Mouse (Mus musculus): ENCODE results near the gene Col20a1. TPM values are rescaled to one million over a fixed set of nuclear protein-coding genes. Genes with fewer than 3 reads are reported as not detected.
A peak's percentile ranks its signal among the peaks of the same experiment; 100 is the strongest.

Col20a1 gene
- polyA plus RNA-seq, 1 experiment from 2014 or later = 0.61 TPM

GRCm38 (mm10) chr2:181032407-181032806 is 46.1 kb downstream of the Col20a1 start:
- no peaks in the 10 kb centered on the region; the same call in 1 of the 2 replicates for H3K4me1 ChIP-seq (ENCODE audit: control insufficient read depth, insufficient read depth, low read length)
- ATAC-seq = no peak
- no peaks in the 10 kb centered on the region for H3K9me3 ChIP-seq (ENCODE audit: control insufficient read depth, low read length)
- H3K27ac ChIP-seq (ENCODE audit: low read length) = no peak overlapping the region
- WGBS = 39% methylated on average over 5 of the region's 5 CpGs
- H3K27me3 ChIP-seq (replicated peaks; ENCODE audit: control insufficient read depth, insufficient read depth, low read length) = peaks cover 11% of the 10 kb centered on the region
- no peak overlapping the region for H3K9ac ChIP-seq (ENCODE audit: low read depth, low read length)
- H3K36me3 ChIP-seq (ENCODE audit: control insufficient read depth, insufficient read depth, low read length) = no peaks in the 10 kb centered on the region
- no peak overlapping the region for H3K4me3 ChIP-seq (ENCODE audit: low read length)
- no peak overlapping the region for H3K4me2 ChIP-seq (ENCODE audit: low read depth, low read length)

- H3K9ac ChIP-seq (ENCODE audit: low read depth, low read length) = no peak overlapping the region
These were observed 47.0 kb downstream of the Col20a1 start for GRCm38 (mm10) chr2:181033310-181033709.

GRCm38 (mm10) chr2:181035186-181035585 is 48.9 kb downstream of the Col20a1 start:
- Histone ChIP-seq H3K4me3 (ENCODE audit: low read length) (no peak overlapping the region), H3K27me3 (replicated peaks; ENCODE audit: control insufficient read depth, insufficient read depth, low read length) (peaks cover 38% of the 10 kb centered on the region), H3K27ac (ENCODE audit: low read length) (no peak overlapping the region), H3K4me2 (ENCODE audit: low read depth, low read length) (no peak overlapping the region), H3K36me3 (ENCODE audit: control insufficient read depth, insufficient read depth, low read length) (no peaks in the 10 kb centered on the region), H3K9me3 (ENCODE audit: control insufficient read depth, low read length) (no peaks in the 10 kb centered on the region), H3K4me1 (ENCODE audit: control insufficient read depth, insufficient read depth, low read length) (peaks cover 8% of the 10 kb centered on the region), H3K9ac (ENCODE audit: low read depth, low read length) (no peak overlapping the region)
- 77% methylated on average over 7 of the region's 7 CpGs for WGBS
- ATAC-seq = no peak

More at GRCm38 (mm10) chr2:181033310-181033709, 47.0 kb downstream of the Col20a1 start:
- Histone ChIP-seq H3K27me3 (replicated peaks; ENCODE audit: control insufficient read depth, insufficient read depth, low read length) (peaks cover 19% of the 10 kb centered on the region), H3K4me3 (ENCODE audit: low read length) (no peak overlapping the region), H3K36me3 (ENCODE audit: control insufficient read depth, insufficient read depth, low read length) (no peaks in the 10 kb centered on the region), H3K27ac (ENCODE audit: low read length) (no peak overlapping the region), H3K4me2 (ENCODE audit: low read depth, low read length) (no peak overlapping the region), H3K4me1 (ENCODE audit: control insufficient read depth, insufficient read depth, low read length) (peaks cover 3% of the 10 kb centered on the region), H3K9me3 (ENCODE audit: control insufficient read depth, low read length) (no peaks in the 10 kb centered on the region)
- no peak for ATAC-seq
- 55% methylated on average over 6 of the region's 6 CpGs for WGBS

GRCm38 (mm10) chr2:181036561-181036960 is 50.2 kb downstream of the Col20a1 start:
- H3K27ac ChIP-seq (ENCODE audit: low read length) = no peak overlapping the region
- H3K4me2 ChIP-seq (ENCODE audit: low read depth, low read length) = no peak overlapping the region
- peaks cover 50% of the 10 kb centered on the region for H3K27me3 ChIP-seq (replicated peaks; ENCODE audit: control insufficient read depth, insufficient read depth, low read length)
- 74% methylated on average over 6 of the region's 6 CpGs for WGBS
- H3K9ac ChIP-seq (ENCODE audit: low read depth, low read length) = no peak overlapping the region
- no peak for ATAC-seq
- peaks cover 8% of the 10 kb centered on the region for H3K4me1 ChIP-seq (ENCODE audit: control insufficient read depth, insufficient read depth, low read length)
- no peak overlapping the region for H3K4me3 ChIP-seq (ENCODE audit: low read length)
- H3K9me3 ChIP-seq (ENCODE audit: control insufficient read depth, low read length) = no peaks in the 10 kb centered on the region
- no peaks in the 10 kb centered on the region for H3K36me3 ChIP-seq (ENCODE audit: control insufficient read depth, insufficient read depth, low read length)

GRCm38 (mm10) chr2:181038644-181039355 is 52.5 kb downstream of the Col20a1 start:
- H3K27me3 ChIP-seq (replicated peaks; ENCODE audit: control insufficient read depth, insufficient read depth, low read length) = peaks cover 50% of the 10 kb centered on the region
- no peaks in the 10 kb centered on the region for H3K9me3 ChIP-seq (ENCODE audit: control insufficient read depth, low read length)
- H3K4me2 ChIP-seq (ENCODE audit: low read depth, low read length) = peak overlapping the region; percentile 93
- H3K27ac ChIP-seq (ENCODE audit: low read length) = no peak overlapping the region
- peak overlapping the region; percentile 60 for H3K4me3 ChIP-seq (ENCODE audit: low read length)
- no peaks in the 10 kb centered on the region for H3K36me3 ChIP-seq (ENCODE audit: control insufficient read depth, insufficient read depth, low read length)
- H3K9ac ChIP-seq (ENCODE audit: low read depth, low read length) = peak overlapping the region; percentile 59
- peaks cover 13% of the 10 kb centered on the region for H3K4me1 ChIP-seq (ENCODE audit: control insufficient read depth, insufficient read depth, low read length)
- 2% methylated on average over 56 of the region's 63 CpGs for WGBS
- ATAC-seq = peak; percentile 32; the same call in 1 of the 2 replicates

- 0% methylated on average over 16 of the region's 16 CpGs for WGBS
- peak overlapping the region; percentile 59; the same call in 1 of the 2 replicates for H3K9ac ChIP-seq (ENCODE audit: low read depth, low read length)
These were observed 53.0 kb downstream of the Col20a1 start for GRCm38 (mm10) chr2:181039356-181039680.

GRCm38 (mm10) chr2:181041941-181042340 is 55.6 kb downstream of the Col20a1 start:
- Histone ChIP-seq H3K27me3 (replicated peaks; ENCODE audit: control insufficient read depth, insufficient read depth, low read length) (peaks cover 43% of the 10 kb centered on the region), H3K36me3 (ENCODE audit: control insufficient read depth, insufficient read depth, low read length) (no peaks in the 10 kb centered on the region), H3K4me2 (ENCODE audit: low read depth, low read length) (no peak overlapping the region), H3K9me3 (ENCODE audit: control insufficient read depth, low read length) (no peaks in the 10 kb centered on the region), H3K9ac (ENCODE audit: low read depth, low read length) (no peak overlapping the region), H3K4me1 (ENCODE audit: control insufficient read depth, insufficient read depth, low read length) (peaks cover 14% of the 10 kb centered on the region), H3K4me3 (ENCODE audit: low read length) (no peak overlapping the region), H3K27ac (ENCODE audit: low read length) (no peak overlapping the region)
- no peak for ATAC-seq
- WGBS = 18% methylated on average over 7 of the region's 7 CpGs

More at GRCm38 (mm10) chr2:181039356-181039680, 53.0 kb downstream of the Col20a1 start:
- Histone ChIP-seq H3K36me3 (ENCODE audit: control insufficient read depth, insufficient read depth, low read length) (no peaks in the 10 kb centered on the region), H3K27me3 (replicated peaks; ENCODE audit: control insufficient read depth, insufficient read depth, low read length) (peaks cover 50% of the 10 kb centered on the region), H3K4me2 (ENCODE audit: low read depth, low read length) (peak overlapping the region; percentile 93), H3K9me3 (ENCODE audit: control insufficient read depth, low read length) (no peaks in the 10 kb centered on the region), H3K4me1 (ENCODE audit: control insufficient read depth, insufficient read depth, low read length) (peaks cover 14% of the 10 kb centered on the region), H3K27ac (ENCODE audit: low read length) (no peak overlapping the region), H3K4me3 (ENCODE audit: low read length) (peak overlapping the region; percentile 60)
- ATAC-seq = no peak

- H3K36me3 ChIP-seq (ENCODE audit: control insufficient read depth, insufficient read depth, low read length) = no peaks in the 10 kb centered on the region
- ATAC-seq = no peak
- no peak overlapping the region for H3K9ac ChIP-seq (ENCODE audit: low read depth, low read length)
- H3K4me1 ChIP-seq (ENCODE audit: control insufficient read depth, insufficient read depth, low read length) = peaks cover 14% of the 10 kb centered on the region
- H3K27me3 ChIP-seq (replicated peaks; ENCODE audit: control insufficient read depth, insufficient read depth, low read length) = peaks cover 39% of the 10 kb centered on the region
- no peak overlapping the region for H3K4me3 ChIP-seq (ENCODE audit: low read length)
- no peak overlapping the region for H3K4me2 ChIP-seq (ENCODE audit: low read depth, low read length)
- no peaks in the 10 kb centered on the region for H3K9me3 ChIP-seq (ENCODE audit: control insufficient read depth, low read length)
- no peak overlapping the region for H3K27ac ChIP-seq (ENCODE audit: low read length)
These were observed 56.0 kb downstream of the Col20a1 start for GRCm38 (mm10) chr2:181042376-181042775.

GRCm38 (mm10) chr2:181043437-181043836 is 57.1 kb downstream of the Col20a1 start, which contains the start of gene Chrna4:
Gene Chrna4 (minus strand): TSS chr2:181043546.
- Histone ChIP-seq H3K27me3 (replicated peaks; ENCODE audit: control insufficient read depth, insufficient read depth, low read length) (peaks cover 29% of the 10 kb centered on the region), H3K9me3 (ENCODE audit: control insufficient read depth, low read length) (no peaks in the 10 kb centered on the region), H3K4me2 (ENCODE audit: low read depth, low read length) (no peak within 1 kb of the TSS), H3K27ac (ENCODE audit: low read length) (no peak within 1 kb of the TSS), H3K4me1 (ENCODE audit: control insufficient read depth, insufficient read depth, low read length) (peaks cover 10% of the 10 kb centered on the region), H3K4me3 (ENCODE audit: low read length) (no peak within 1 kb of the TSS), H3K36me3 (ENCODE audit: control insufficient read depth, insufficient read depth, low read length) (no peaks in the 10 kb centered on the region), H3K9ac (ENCODE audit: low read depth, low read length) (no peak within 1 kb of the TSS)
- 48% methylated on average over 3 of the region's 3 CpGs for WGBS
- ATAC-seq = peak; percentile 55; the same call in 1 of the 2 replicates
